Mouse (Mus musculus): ENCODE measurements around the gene Gtf2f1.

DNA sequence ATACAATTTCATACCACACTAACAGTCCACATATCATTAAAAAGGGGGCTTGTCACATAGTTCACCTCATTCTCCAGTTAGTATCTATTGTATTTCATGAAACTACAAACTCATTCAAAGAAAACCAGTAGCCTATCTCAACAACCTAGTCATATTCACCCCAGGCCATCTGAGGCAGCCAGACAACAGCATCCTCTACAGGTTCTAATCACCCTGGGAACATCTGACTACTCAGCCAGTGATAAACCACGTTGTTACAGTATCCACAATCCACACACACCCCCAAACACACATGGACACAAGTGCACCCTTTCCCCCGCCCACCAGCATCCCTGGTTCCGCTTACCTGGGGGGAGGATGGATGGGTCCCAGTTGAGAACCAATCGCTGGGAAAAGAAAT lies 16.4 kb upstream of the Gtf2f1 start:
- no peak for TF ChIP-seq CTCF (conservative IDR thresholded peaks at IDR 0.05; ENCODE audit: insufficient read depth, insufficient read length, low read depth, low read length)
- no peak for TF ChIP-seq POLR2A (IDR thresholded peaks at IDR 0.05; ENCODE audit: low read depth, low read length)

All from kidney, adult 2 months (tissue).